Mouse (Mus musculus) brown adipose tissue, adult 24 weeks (tissue): ENCODE data around the gene Pias3. TPM values are rescaled to one million over a fixed set of nuclear protein-coding genes. Genes with fewer than 3 reads are reported as not detected.
"Not testable (repeated sequence)": the region's sequence is repeated elsewhere in the genome, so short reads cannot be mapped to it uniquely, and the experiment has no call there.

ENCODE experiments used
- H3K27ac ChIP-seq: fragments of 200-500 bp; replicated peaks from 2 replicates; pipeline ENCODE4 v1.5.1; 2012; ENCODE audit warnings: low read depth, mild to moderate bottlenecking, low read length
- H3K4me1 ChIP-seq: fragments of 200-500 bp; 2 replicates; pipeline ENCODE4 v1.6.1; 2012; ENCODE audit warnings: low read length, mixed read lengths; ENCODE audit not compliant: control insufficient read depth, insufficient read depth, insufficient read length
- H3K4me3 ChIP-seq: fragments of 200-500 bp; 2 replicates; pipeline ENCODE4 v1.5.1; 2012; ENCODE audit warnings: low read depth, mild to moderate bottlenecking, low read length, moderate library complexity; ENCODE audit not compliant: insufficient read depth
- polyA plus RNA-seq: library from polyadenylated mRNA; stranded (reverse); fragments of >200 nt; gene quantifications from 2 replicates; pipeline ENCODE4 v1.2.4, GENCODE M21; 2012; ENCODE audit not compliant: missing spikeins, insufficient read depth, insufficient read length

Pias3 gene
- polyA plus RNA-seq, 1 experiment, result 8.2 TPM

GRCm38 (mm10) chr3:96675690-96676089, 20.5 kb upstream of the Pias3 start:
- Histone ChIP-seq H3K27ac (no peak overlapping the region), H3K4me1 (no peaks in the 10 kb centered on the region), H3K4me3 (no peak overlapping the region)

- no peaks in the 10 kb centered on the region for H3K4me1 ChIP-seq
- no peak overlapping the region for H3K27ac ChIP-seq
- no peak overlapping the region for H3K4me3 ChIP-seq
These were observed 17.7 kb upstream of the Pias3 start for GRCm38 (mm10) chr3:96678456-96678855.

- no peaks in the 10 kb centered on the region for H3K4me1 ChIP-seq
- no peak overlapping the region for H3K4me3 ChIP-seq
These were observed 17.0 kb upstream of the Pias3 start for GRCm38 (mm10) chr3:96679159-96679674.

GRCm38 (mm10) chr3:96680269-96680956, 15.8 kb upstream of the Pias3 start:
- Histone ChIP-seq H3K27ac (no peak overlapping the region), H3K4me3 (no peak overlapping the region), H3K4me1 (no peaks in the 10 kb centered on the region)

More at GRCm38 (mm10) chr3:96679159-96679674, 17.0 kb upstream of the Pias3 start:
- no peak overlapping the region for H3K27ac ChIP-seq

GRCm38 (mm10) chr3:96683496-96683895, 12.7 kb upstream of the Pias3 start:
- Histone ChIP-seq H3K4me1 (no peaks in the 10 kb centered on the region), H3K27ac (no peak overlapping the region)

GRCm38 (mm10) chr3:96684151-96684821, 11.9 kb upstream of the Pias3 start:
- no peak overlapping the region for H3K27ac ChIP-seq
- no peaks in the 10 kb centered on the region for H3K4me1 ChIP-seq
- no peak overlapping the region for H3K4me3 ChIP-seq

More at GRCm38 (mm10) chr3:96683496-96683895, 12.7 kb upstream of the Pias3 start:
- H3K4me3 ChIP-seq, result no peak overlapping the region

GRCm38 (mm10) chr3:96684822-96685156, 11.4 kb upstream of the Pias3 start:
- 0 out of 2 replicates have a peak overlapping the region, but pooled peaks have one; percentile 23 for H3K4me3 ChIP-seq
- no peak overlapping the region for H3K27ac ChIP-seq
- no peaks in the 10 kb centered on the region for H3K4me1 ChIP-seq

GRCm38 (mm10) chr3:96686057-96686456, 10.1 kb upstream of the Pias3 start:
- not testable (repeated sequence) for H3K27ac ChIP-seq, H3K4me3 ChIP-seq, H3K4me1 ChIP-seq

- Histone ChIP-seq H3K4me1 (no peaks in the 10 kb centered on the region), H3K4me3 (no peak overlapping the region), H3K27ac (no peak overlapping the region)
These were observed 7.3 kb upstream of the Pias3 start for GRCm38 (mm10) chr3:96688854-96689253.

- H3K27ac ChIP-seq, result no peak overlapping the region
These were observed 5.9 kb upstream of the Pias3 start for GRCm38 (mm10) chr3:96690298-96690697.

GRCm38 (mm10) chr3:96692506-96692905, 3.7 kb upstream of the Pias3 start:
- H3K4me3 ChIP-seq, result no peak overlapping the region
- H3K4me1 ChIP-seq, result no peaks in the 10 kb centered on the region
- H3K27ac ChIP-seq, result no peak overlapping the region

More at GRCm38 (mm10) chr3:96690298-96690697, 5.9 kb upstream of the Pias3 start:
- Histone ChIP-seq H3K4me3 (no peak overlapping the region), H3K4me1 (no peaks in the 10 kb centered on the region)

- no peaks in the 10 kb centered on the region for H3K4me1 ChIP-seq
- H3K4me3 ChIP-seq, result no peak overlapping the region
- H3K27ac ChIP-seq, result no peak overlapping the region
These were observed 2.6 kb upstream of the Pias3 start for GRCm38 (mm10) chr3:96693579-96693978.

GRCm38 (mm10) chr3:96696766-96697732, 865 bp downstream of the Pias3 start:
- H3K4me1 ChIP-seq, result no peaks in the 10 kb centered on the region
- peak overlapping the region; percentile 95 for H3K4me3 ChIP-seq
- H3K27ac ChIP-seq, result peak overlapping the region; percentile 61

- Histone ChIP-seq H3K4me3 (no peak overlapping the region), H3K27ac (no peak overlapping the region), H3K4me1 (no peaks in the 10 kb centered on the region)
These were observed 3.0 kb downstream of the Pias3 start for GRCm38 (mm10) chr3:96698993-96699690.
